Mouse (Mus musculus) small intestine, adult 2 months (tissue): ENCODE measurements around the gene Ctse.

ENCODE experiments used
- CTCF ChIP-seq: fragments of 200-500 bp; IDR thresholded peaks from 2 replicates; pipeline ENCODE4 v1.5.1; 2012; ENCODE audit warnings: low read depth, mild to moderate bottlenecking, control low read depth, inconsistent platforms, low read length, moderate library complexity, mixed read lengths; ENCODE audit not compliant: insufficient replicate concordance, insufficient read length; ENCODE audit errors: extremely low read depth
- POLR2A ChIP-seq: fragments of 200-500 bp; IDR thresholded peaks from 2 replicates; pipeline ENCODE4 v1.6.1; 2012; ENCODE audit warnings: low read depth, mild to moderate bottlenecking, control low read depth, inconsistent platforms, low read length, moderate library complexity

GRCm38 (mm10) chr1:131679644-131680043 is 41.5 kb downstream of the Ctse start:
- TF ChIP-seq CTCF (no peak), POLR2A (no peak)
